Mouse (Mus musculus) neural tube, embryonic 12.5 days (tissue): ENCODE data around the gene Krt18. TPM values are rescaled to one million over a fixed set of nuclear protein-coding genes. Genes with fewer than 3 reads are reported as not detected.
"Not testable (repeated sequence)": the region's sequence is repeated elsewhere in the genome, so short reads cannot be mapped to it uniquely, and the experiment has no call there.

Experiments used
- ATAC-seq: fragments of 200-750 bp; cut with Nextera tagmentation; 2 replicates; pipeline ENCODE4 v1.8.0; 2017; ENCODE audit warnings: low read depth, mild to moderate bottlenecking, moderate TSS enrichment, moderate library complexity; ENCODE audit not compliant: low FRiP score
- H3K27ac ChIP-seq: fragments of 300-500 bp; sonication (generic); 2 replicates; pipeline ENCODE4 v1.5.1; 2016
- H3K27me3 ChIP-seq: fragments of 300-500 bp; sonication (generic); replicated peaks from 2 replicates; pipeline ENCODE4 v1.6.1; 2016; ENCODE audit warnings: mild to moderate bottlenecking
- H3K36me3 ChIP-seq: fragments of 300-500 bp; sonication (generic); 2 replicates; pipeline ENCODE4 v1.6.1; 2016; ENCODE audit warnings: mild to moderate bottlenecking
- H3K4me1 ChIP-seq: fragments of 300-500 bp; sonication (generic); 2 replicates; pipeline ENCODE4 v1.6.1; 2016
- H3K4me2 ChIP-seq: fragments of 300-500 bp; sonication (generic); replicated peaks from 2 replicates; pipeline ENCODE4 v1.6.1; 2016; ENCODE audit warnings: mild to moderate bottlenecking
- H3K4me3 ChIP-seq: fragments of 300-500 bp; sonication (generic); 2 replicates; pipeline ENCODE4 v1.5.1; 2016
- H3K9ac ChIP-seq: fragments of 300-500 bp; sonication (generic); 2 replicates; pipeline ENCODE4 v1.6.1; 2016; ENCODE audit warnings: mild to moderate bottlenecking
- H3K9me3 ChIP-seq: fragments of 300-500 bp; sonication (generic); 2 replicates; pipeline ENCODE4 v1.6.1; 2016; ENCODE audit warnings: mild to moderate bottlenecking
- WGBS: fragments of 180-500 bp; shearing (Covaris S2); methylation state at CpG from one replicate; pipeline ENCODE4 v1.1.7; 2016; 5-methylcytosine and 5-hydroxymethylcytosine counted together
- polyA plus RNA-seq: library from polyadenylated mRNA; unstranded; fragments of >200 nt; fragmentation: Nextera tagmentation; extraction: Ambion mirVana; gene quantifications from 2 replicates; pipeline ENCODE4 v1.2.1, GENCODE M21; 2016

The Krt18 gene
- polyA plus RNA-seq = 4.1 and 4.2 TPM in 2 replicates

GRCm38 (mm10) chr15:102028040-102028439 lies at the start of gene Krt18:
Krt18 (plus strand) TSS chr15:102028180.
- ATAC-seq = no peak

GRCm38 (mm10) chr15:101980849-101981248 lies 47.1 kb upstream of the Krt18 start:
- Histone ChIP-seq H3K27me3 (0 out of 2 replicates have a peak, but pooled peaks cover under 1% of the 10 kb centered on the region), H3K4me1 (peaks cover 26% of the 10 kb centered on the region), H3K36me3 (no peaks in the 10 kb centered on the region), H3K9ac (no peak overlapping the region), H3K27ac (no peak overlapping the region), H3K4me2 (no peak overlapping the region), H3K4me3 (no peak overlapping the region), H3K9me3 (no peaks in the 10 kb centered on the region)
- no peak for ATAC-seq
- WGBS = 65% methylated on average over 6 of the region's 6 CpGs

More at GRCm38 (mm10) chr15:102028040-102028439, at the start of gene Krt18:
- H3K4me2 ChIP-seq = peak within 1 kb of the TSS; percentile 52
- no peaks in the 10 kb centered on the region for H3K9me3 ChIP-seq
- no peak within 1 kb of the TSS for H3K9ac ChIP-seq
- WGBS = 2% methylated on average over 28 of the region's 28 CpGs
- H3K4me1 ChIP-seq = peaks cover 16% of the 10 kb centered on the region
- H3K27ac ChIP-seq = no peak within 1 kb of the TSS
- no peaks in the 10 kb centered on the region for H3K36me3 ChIP-seq
- peak within 1 kb of the TSS; percentile 19; the same call in 1 of the 2 replicates for H3K4me3 ChIP-seq
- H3K27me3 ChIP-seq = peaks cover 45% of the 10 kb centered on the region

GRCm38 (mm10) chr15:101983315-101983948 lies 44.5 kb upstream of the Krt18 start:
- WGBS = 77% methylated on average over 13 of the region's 13 CpGs
- Histone ChIP-seq H3K36me3 (no peaks in the 10 kb centered on the region), H3K4me1 (peaks cover 6% of the 10 kb centered on the region; the same call in 1 of the 2 replicates), H3K9me3 (no peaks in the 10 kb centered on the region), H3K4me3 (peak overlapping the region; percentile 15; the same call in 1 of the 2 replicates), H3K4me2 (peak overlapping the region; percentile 54), H3K9ac (0 out of 2 replicates have a peak overlapping the region, but pooled peaks have one; percentile 13), H3K27me3 (no peaks in the 10 kb centered on the region), H3K27ac (no peak overlapping the region; the same call in 1 of the 2 replicates)
- no peak for ATAC-seq

DNA sequence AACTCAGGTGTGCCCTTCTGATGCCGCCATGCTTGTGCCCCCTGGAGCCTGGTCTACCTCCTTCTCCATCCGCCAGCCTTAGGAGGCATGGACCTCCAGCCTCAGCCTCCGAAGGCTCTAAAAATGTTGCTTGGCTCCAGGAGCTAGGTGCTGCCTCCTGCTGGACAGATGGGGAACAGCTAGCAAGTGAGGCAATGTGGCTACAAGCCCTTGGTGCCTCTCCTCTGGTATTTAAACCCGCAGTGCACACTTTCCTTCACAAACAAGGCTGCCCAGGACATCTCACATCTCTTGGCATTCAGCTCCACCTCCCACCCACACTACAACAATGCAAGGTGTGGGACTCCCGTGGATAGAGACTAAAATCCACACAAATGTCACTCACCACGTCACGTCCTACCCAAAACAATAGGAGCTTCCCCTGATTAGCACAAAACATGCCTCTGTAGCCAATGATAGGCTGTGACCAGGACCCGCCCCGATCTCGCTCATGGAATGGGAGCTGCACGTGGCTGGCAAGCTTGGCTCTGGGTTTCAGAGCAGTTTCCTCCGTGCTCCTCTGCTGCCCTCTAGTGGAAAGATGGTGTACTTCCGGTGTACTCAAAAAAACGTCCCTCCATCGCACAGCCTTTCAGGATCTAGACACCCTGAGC lies 43.9 kb upstream of the Krt18 start:
- ATAC-seq = peak; percentile 96
- 0 out of 2 replicates have a peak overlapping the region, but pooled peaks have one; percentile 33 for H3K9ac ChIP-seq
- peak overlapping the region; percentile 15; the same call in 1 of the 2 replicates for H3K4me3 ChIP-seq
- peaks cover 6% of the 10 kb centered on the region; the same call in 1 of the 2 replicates for H3K4me1 ChIP-seq
- H3K27ac ChIP-seq = no peak overlapping the region; the same call in 1 of the 2 replicates
- peak overlapping the region; percentile 54 for H3K4me2 ChIP-seq
- no peaks in the 10 kb centered on the region for H3K9me3 ChIP-seq
- WGBS = 4% methylated on average over 15 of the region's 15 CpGs
- H3K36me3 ChIP-seq = no peaks in the 10 kb centered on the region
- H3K27me3 ChIP-seq = no peaks in the 10 kb centered on the region

GRCm38 (mm10) chr15:101984746-101985145 lies 43.2 kb upstream of the Krt18 start:
- no peak overlapping the region for H3K27ac ChIP-seq
- H3K27me3 ChIP-seq = no peaks in the 10 kb centered on the region
- peak overlapping the region; percentile 54 for H3K4me2 ChIP-seq
- WGBS = 17% methylated on average over 6 of the region's 6 CpGs
- H3K4me1 ChIP-seq = peaks cover 6% of the 10 kb centered on the region; the same call in 1 of the 2 replicates
- no peak overlapping the region for H3K4me3 ChIP-seq
- no peak for ATAC-seq
- H3K9ac ChIP-seq = 0 out of 2 replicates have a peak overlapping the region, but pooled peaks have one; percentile 33
- no peaks in the 10 kb centered on the region for H3K36me3 ChIP-seq
- no peaks in the 10 kb centered on the region for H3K9me3 ChIP-seq

DNA sequence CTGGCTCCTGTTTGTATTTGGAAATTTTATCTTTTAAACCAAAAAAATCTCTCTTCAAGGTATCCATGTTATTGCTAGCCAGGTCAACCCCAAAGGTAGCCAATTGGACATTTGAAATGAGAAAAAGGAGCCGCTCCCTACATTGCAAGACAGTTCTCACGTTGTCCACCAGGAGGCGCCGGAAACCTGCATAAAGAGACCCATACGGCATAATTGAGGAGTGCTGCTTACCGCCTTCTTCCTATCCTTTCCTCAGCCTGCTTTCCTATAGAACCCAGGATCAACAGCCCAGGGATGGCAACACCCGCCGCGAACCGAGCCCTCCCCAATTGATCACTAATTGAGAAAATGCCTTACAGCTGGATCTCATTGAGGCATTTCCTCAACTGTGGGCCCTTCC lies 39.9 kb upstream of the Krt18 start:
- Histone ChIP-seq H3K9me3 (no peaks in the 10 kb centered on the region), H3K4me1 (peaks cover 6% of the 10 kb centered on the region; the same call in 1 of the 2 replicates), H3K27me3 (peaks cover 13% of the 10 kb centered on the region; the same call in 1 of the 2 replicates), H3K4me3 (no peak overlapping the region), H3K4me2 (no peak overlapping the region), H3K27ac (no peak overlapping the region), H3K9ac (no peak overlapping the region), H3K36me3 (no peaks in the 10 kb centered on the region)
- WGBS = under 1% methylated on average over 10 of the region's 10 CpGs
- ATAC-seq = no peak

DNA sequence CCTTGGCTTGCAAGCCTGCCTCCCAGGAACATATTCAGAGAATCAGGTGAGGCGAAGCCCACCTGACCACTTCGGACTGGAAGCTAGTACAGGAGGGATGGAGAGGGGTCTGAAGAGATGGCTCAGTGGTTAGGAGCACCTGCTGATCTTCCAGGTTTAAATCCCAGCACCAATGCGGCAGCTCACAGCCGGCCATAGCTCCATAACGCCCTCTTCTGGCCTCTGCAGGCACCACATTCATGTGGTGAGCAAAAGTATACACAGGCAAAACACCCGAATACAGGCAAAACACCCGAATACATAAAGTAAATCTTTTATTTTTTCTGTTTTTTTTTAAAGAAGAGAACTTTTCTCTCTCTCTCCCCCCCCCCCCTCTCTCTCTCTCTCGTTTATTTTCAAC lies 39.3 kb upstream of the Krt18 start:
- no peaks in the 10 kb centered on the region for H3K36me3 ChIP-seq
- no peak overlapping the region for H3K4me3 ChIP-seq
- whole genome bisulfite sequencing = 65% methylated on average over 8 of the region's 8 CpGs
- H3K9me3 ChIP-seq = no peaks in the 10 kb centered on the region
- peaks cover 13% of the 10 kb centered on the region; the same call in 1 of the 2 replicates for H3K27me3 ChIP-seq
- ATAC-seq = no peak
- no peak overlapping the region for H3K4me2 ChIP-seq
- H3K4me1 ChIP-seq = peaks cover 3% of the 10 kb centered on the region; the same call in 1 of the 2 replicates
- H3K9ac ChIP-seq = no peak overlapping the region
- H3K27ac ChIP-seq = no peak overlapping the region

GRCm38 (mm10) chr15:101990946-101991345 lies 37.0 kb upstream of the Krt18 start:
- no peaks in the 10 kb centered on the region for H3K4me1 ChIP-seq
- peaks cover 13% of the 10 kb centered on the region; the same call in 1 of the 2 replicates for H3K27me3 ChIP-seq
- no peak overlapping the region for H3K4me2 ChIP-seq
- H3K9me3 ChIP-seq = no peaks in the 10 kb centered on the region; the same call in 1 of the 2 replicates
- 90% methylated on average over 6 of the region's 6 CpGs for WGBS
- H3K27ac ChIP-seq = no peak overlapping the region
- ATAC-seq = no peak
- no peak overlapping the region for H3K9ac ChIP-seq
- H3K4me3 ChIP-seq = no peak overlapping the region
- H3K36me3 ChIP-seq = no peaks in the 10 kb centered on the region

DNA sequence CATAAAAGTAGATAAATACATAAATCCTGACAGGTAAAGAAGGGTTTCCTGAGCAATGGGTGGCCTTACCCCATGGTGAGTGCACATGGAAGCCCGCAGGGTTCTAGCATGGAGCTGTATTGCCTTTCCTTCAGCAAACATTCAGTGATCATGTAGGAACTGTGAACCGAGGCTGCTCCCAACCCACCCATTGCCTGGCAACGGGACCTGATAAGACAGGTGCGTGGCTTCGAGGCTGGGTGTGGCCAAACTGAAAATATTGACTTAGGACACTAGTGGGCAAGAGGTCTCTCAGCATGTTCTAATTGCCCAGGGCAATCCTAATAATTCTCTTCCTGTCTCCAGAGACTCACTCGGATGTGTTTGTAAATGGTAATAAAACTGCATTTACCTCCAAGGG lies 33.6 kb upstream of the Krt18 start:
- no peak overlapping the region for H3K4me2 ChIP-seq
- no peak overlapping the region for H3K4me3 ChIP-seq
- H3K9me3 ChIP-seq = no peaks in the 10 kb centered on the region; the same call in 1 of the 2 replicates
- WGBS = 94% methylated on average over 6 of the region's 6 CpGs
- no peak overlapping the region for H3K27ac ChIP-seq
- H3K36me3 ChIP-seq = no peaks in the 10 kb centered on the region
- no peaks in the 10 kb centered on the region for H3K4me1 ChIP-seq
- H3K27me3 ChIP-seq = peaks cover 24% of the 10 kb centered on the region
- ATAC-seq = no peak
- no peak overlapping the region for H3K9ac ChIP-seq

DNA sequence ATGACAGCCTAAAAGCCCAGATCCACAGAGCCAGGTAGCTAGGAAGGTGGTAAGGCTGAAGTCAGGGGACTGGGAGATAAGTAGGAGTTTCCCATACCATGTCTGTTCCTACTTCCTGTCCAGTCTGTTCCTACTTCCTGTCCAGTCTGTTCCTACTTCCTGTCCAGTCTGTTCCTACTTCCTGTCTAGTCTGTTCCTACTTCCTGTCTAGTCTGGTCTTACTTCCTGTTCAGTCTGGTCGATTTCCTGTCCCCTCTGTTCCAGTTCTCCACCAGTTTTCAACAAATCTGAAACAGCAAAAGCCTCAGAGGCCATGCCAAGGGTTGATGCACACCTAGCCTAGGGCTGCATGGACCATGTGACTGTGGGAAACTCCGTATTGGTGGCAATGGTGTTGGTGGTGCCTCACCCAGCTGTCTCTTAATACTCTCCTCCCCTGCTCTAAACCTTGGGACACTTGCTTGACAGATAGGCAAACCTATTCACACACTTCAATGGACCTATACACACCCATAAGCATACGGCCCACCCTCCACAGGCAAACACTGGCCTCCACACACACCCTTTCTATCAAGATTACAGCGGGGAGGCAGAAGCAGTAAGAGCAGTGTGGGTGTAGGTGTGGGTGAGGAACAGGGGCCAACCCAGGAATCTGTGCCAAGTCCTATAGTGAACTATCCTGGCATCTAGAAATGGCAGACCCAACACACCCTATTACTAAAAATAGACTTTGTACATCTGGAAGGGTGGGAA lies 32.3 kb upstream of the Krt18 start:
- Histone ChIP-seq H3K27me3 (peaks cover 24% of the 10 kb centered on the region), H3K9me3 (no peaks in the 10 kb centered on the region; the same call in 1 of the 2 replicates)
- ATAC-seq = no peak

DNA sequence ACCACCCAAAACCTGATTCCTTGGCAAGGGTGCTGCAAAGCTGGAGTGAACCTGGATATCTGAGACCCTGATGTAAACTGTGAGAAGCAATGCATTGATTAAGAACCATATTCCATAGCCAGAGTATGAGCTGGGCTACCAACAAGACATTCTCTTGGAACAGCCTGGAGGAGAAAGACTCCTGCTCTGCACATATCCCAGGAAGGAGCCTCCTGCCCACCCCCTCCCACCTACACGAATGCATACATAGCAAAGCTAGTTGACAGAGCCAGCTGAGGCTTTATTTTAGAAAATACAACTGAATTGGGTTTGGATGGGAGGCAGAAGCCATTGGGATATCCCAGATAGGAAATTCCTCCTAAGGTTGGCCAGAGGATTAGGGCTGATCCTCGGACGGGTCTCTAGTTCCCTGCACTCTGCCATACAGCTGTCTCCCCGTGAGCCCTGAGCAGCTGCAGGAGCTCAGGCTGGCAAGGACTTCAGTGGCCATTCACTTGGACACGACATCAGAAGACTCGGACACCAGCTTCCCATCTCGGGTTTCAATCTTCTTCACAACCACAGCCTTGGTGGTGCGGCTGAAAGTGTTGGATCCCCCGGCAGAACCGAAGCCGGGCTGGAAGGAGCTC lies 31.4 kb upstream of the Krt18 start:
- ATAC-seq, H3K27ac ChIP-seq, H3K36me3 ChIP-seq, H3K4me2 ChIP-seq, H3K9ac ChIP-seq, H3K9me3 ChIP-seq, H3K4me3 ChIP-seq, H3K4me1 ChIP-seq: not testable (repeated sequence)
- H3K27me3 ChIP-seq = peaks cover 20% of the 10 kb centered on the region
- 88% methylated on average over 11 of the region's 11 CpGs for WGBS

More for the DNA sequence above, 32.3 kb upstream of the Krt18 start:
- Histone ChIP-seq H3K4me3 (no peak overlapping the region), H3K9ac (no peak overlapping the region), H3K4me1 (no peaks in the 10 kb centered on the region), H3K4me2 (no peak overlapping the region), H3K27ac (no peak overlapping the region), H3K36me3 (no peaks in the 10 kb centered on the region)
- 85% methylated on average over 4 of the region's 4 CpGs for whole genome bisulfite sequencing
